Mouse (Mus musculus) MEL (cell line): Measurements from ENCODE around the gene Srgap3. TPM values are rescaled to one million over a fixed set of nuclear protein-coding genes. Genes with fewer than 3 reads are reported as not detected.

ENCODE experiments used
- DNase-seq: peaks from one replicate; pipeline ENCODE4 v3.0.0; 2011; ENCODE audit warnings: low read depth, low spot score
- H3K27ac ChIP-seq: 2 replicates; pipeline ENCODE4 v1.5.1; 2012; ENCODE audit warnings: low read depth, mild to moderate bottlenecking, control low read depth, low read length, moderate library complexity; ENCODE audit not compliant: control insufficient read depth
- H3K27me3 ChIP-seq, 2 experiments: fragments of 150-350 bp in 1 of 2; sonication (generic) in 1 of 2; 2 replicates each; pipeline ENCODE4 v1.6.1; 2012; ENCODE audit warnings: low read length in 2 of 2, mild to moderate bottlenecking in 2 of 2, improper control_type of control experiment in 1 of 2, moderate library complexity in 1 of 2; ENCODE audit not compliant: insufficient read depth in 2 of 2, control insufficient read depth in 1 of 2
- H3K36me3 ChIP-seq, 2 experiments: 2 replicates each; pipeline ENCODE4 v1.6.1; 2012 to 2014; ENCODE audit warnings: low read length in 2 of 2, improper control_type of control experiment in 1 of 2, inconsistent platforms in 1 of 2, mild to moderate bottlenecking in 1 of 2; ENCODE audit not compliant: insufficient read depth in 2 of 2, control insufficient read depth in 1 of 2
- H3K4me1 ChIP-seq, 2 experiments: fragments of 150-350 bp in 1 of 2; sonication (generic) in 1 of 2; 2 replicates each; pipeline ENCODE4 v1.6.1; 2012; ENCODE audit warnings: low read length in 2 of 2, improper control_type of control experiment in 1 of 2, mild to moderate bottlenecking in 1 of 2; ENCODE audit not compliant: insufficient read depth in 2 of 2, control insufficient read depth in 1 of 2
- H3K4me3 ChIP-seq, 2 experiments: fragments of 150-350 bp in 1 of 2; sonication (generic) in 1 of 2; 2 replicates each; pipeline ENCODE4 v1.5.1; 2012; ENCODE audit warnings: low read depth in 2 of 2, low read length in 2 of 2, mild to moderate bottlenecking in 2 of 2, moderate library complexity in 2 of 2, control low read depth in 1 of 2, improper control_type of control experiment in 1 of 2; ENCODE audit not compliant: control insufficient read depth in 1 of 2, insufficient read depth in 1 of 2
- H3K79me2 ChIP-seq: 2 replicates; pipeline ENCODE4 v1.6.1; 2012; ENCODE audit warnings: mild to moderate bottlenecking, low read length, moderate library complexity; ENCODE audit not compliant: control insufficient read depth, poor library complexity, insufficient read depth
- H3K9ac ChIP-seq: 2 replicates; pipeline ENCODE4 v1.6.1; 2012; ENCODE audit warnings: low read depth, mild to moderate bottlenecking, control low read depth, low read length, moderate library complexity; ENCODE audit not compliant: control insufficient read depth, poor library complexity, severe bottlenecking
- H3K9me3 ChIP-seq: fragments of 150-350 bp; sonication (generic); replicated peaks from 2 replicates; pipeline ENCODE4 v1.6.1; 2012; ENCODE audit warnings: mild to moderate bottlenecking, low read length, improper control_type of control experiment, moderate library complexity; ENCODE audit not compliant: insufficient read depth
- BHLHE40 ChIP-seq: IDR thresholded peaks from 2 replicates; pipeline ENCODE4 v1.6.1; 2012; ENCODE audit warnings: low read depth, mild to moderate bottlenecking, inconsistent platforms, low read length, improper control_type of control experiment, borderline replicate concordance
- CHD1 ChIP-seq: IDR thresholded peaks from 2 replicates; pipeline ENCODE4 v1.6.1; 2012; ENCODE audit warnings: low read depth, mild to moderate bottlenecking, inconsistent platforms, low read length, improper control_type of control experiment
- CHD2 ChIP-seq: IDR thresholded peaks from 2 replicates; pipeline ENCODE4 v1.6.1; 2011; ENCODE audit warnings: low read length, improper control_type of control experiment
- CTCF ChIP-seq, 3 experiments: IDR thresholded peaks in 2 of 3; conservative IDR thresholded peaks in 1 of 3; 2 replicates each; pipeline ENCODE4 v1.5.1; 2011 to 2012; ENCODE audit warnings: low read length in 3 of 3, low read depth in 2 of 3, mild to moderate bottlenecking in 2 of 3, improper control_type of control experiment in 1 of 3, inconsistent platforms in 1 of 3, mixed read lengths in 1 of 3, moderate library complexity in 1 of 3; ENCODE audit not compliant: control insufficient read depth in 1 of 3, insufficient read depth in 1 of 3, poor library complexity in 1 of 3, severe bottlenecking in 1 of 3
- E2F4 ChIP-seq: IDR thresholded peaks from 2 replicates; pipeline ENCODE4 v1.6.1; 2011; ENCODE audit warnings: low read depth, low read length, improper control_type of control experiment, borderline replicate concordance
- ELF1 ChIP-seq: IDR thresholded peaks from 2 replicates; pipeline ENCODE4 v1.6.1; 2014; ENCODE audit warnings: low read depth, mild to moderate bottlenecking, inconsistent platforms, low read length, improper control_type of control experiment, moderate library complexity
- EP300 ChIP-seq, 2 experiments: IDR thresholded peaks; 2 replicates each; pipeline ENCODE4 v1.6.1; 2011; ENCODE audit warnings: improper control_type of control experiment in 2 of 2, low read length in 2 of 2, low read depth in 1 of 2, mild to moderate bottlenecking in 1 of 2
- ETS1 ChIP-seq: IDR thresholded peaks from 2 replicates; pipeline ENCODE4 v1.6.1; 2012; ENCODE audit warnings: low read depth, mild to moderate bottlenecking, inconsistent platforms, low read length, improper control_type of control experiment, moderate library complexity
- GABPA ChIP-seq: IDR thresholded peaks from 2 replicates; pipeline ENCODE4 v1.6.1; 2012; ENCODE audit warnings: low read depth, mild to moderate bottlenecking, inconsistent platforms, low read length, improper control_type of control experiment, moderate library complexity
- GATA1 ChIP-seq: IDR thresholded peaks from 2 replicates; pipeline ENCODE4 v1.6.1; 2011; ENCODE audit warnings: low read depth, low read length, improper control_type of control experiment
- HCFC1 ChIP-seq: IDR thresholded peaks from 2 replicates; pipeline ENCODE4 v1.6.1; 2012; ENCODE audit warnings: low read depth, mild to moderate bottlenecking, inconsistent platforms, low read length, improper control_type of control experiment, moderate library complexity
- JUND ChIP-seq: IDR thresholded peaks from 2 replicates; pipeline ENCODE4 v1.6.1; 2011; ENCODE audit warnings: low read depth, mild to moderate bottlenecking, improper control_type of control experiment, low read length
- KAT2A ChIP-seq: conservative IDR thresholded peaks from 2 replicates; pipeline ENCODE4 v1.6.1; 2012; ENCODE audit warnings: low read depth, low read length, improper control_type of control experiment, inconsistent platforms
- MAFK ChIP-seq: IDR thresholded peaks from 2 replicates; pipeline ENCODE4 v1.6.1; 2011; ENCODE audit warnings: low read depth, mild to moderate bottlenecking, low read length, improper control_type of control experiment, borderline replicate concordance
- MAX ChIP-seq: IDR thresholded peaks from 2 replicates; pipeline ENCODE4 v1.6.1; 2011; ENCODE audit warnings: low read length, improper control_type of control experiment
- MAZ ChIP-seq: IDR thresholded peaks from 2 replicates; pipeline ENCODE4 v1.6.1; 2012; ENCODE audit warnings: low read depth, mild to moderate bottlenecking, inconsistent platforms, low read length, improper control_type of control experiment
- MEF2A ChIP-seq: IDR thresholded peaks from 2 replicates; pipeline ENCODE4 v1.6.1; 2014; ENCODE audit warnings: low read depth, mild to moderate bottlenecking, inconsistent platforms, low read length, improper control_type of control experiment; ENCODE audit not compliant: poor library complexity, insufficient replicate concordance, severe bottlenecking; ENCODE audit errors: extremely low read depth
- MXI1 ChIP-seq: IDR thresholded peaks from 2 replicates; pipeline ENCODE4 v1.6.1; 2011; ENCODE audit warnings: mild to moderate bottlenecking, low read depth, low read length, improper control_type of control experiment
- MYB ChIP-seq: IDR thresholded peaks from 2 replicates; pipeline ENCODE4 v1.6.1; 2011; ENCODE audit warnings: mild to moderate bottlenecking, low read depth, low read length, improper control_type of control experiment
- MYC ChIP-seq: IDR thresholded peaks from 2 replicates; pipeline ENCODE4 v1.6.1; 2011; ENCODE audit warnings: low read depth, mild to moderate bottlenecking, low read length, improper control_type of control experiment, moderate library complexity
- NELFE ChIP-seq: IDR thresholded peaks from 2 replicates; pipeline ENCODE4 v1.6.1; 2011; ENCODE audit warnings: low read depth, low read length, improper control_type of control experiment
- NRF1 ChIP-seq: IDR thresholded peaks from 2 replicates; pipeline ENCODE4 v1.6.1; 2014; ENCODE audit warnings: low read depth, mild to moderate bottlenecking, inconsistent platforms, low read length, improper control_type of control experiment, moderate library complexity; ENCODE audit not compliant: poor library complexity, insufficient read depth, severe bottlenecking
- POLR2A ChIP-seq, 2 experiments: IDR thresholded peaks; 2 replicates each; pipeline ENCODE4 v1.6.1; 2011 to 2012; ENCODE audit warnings: low read length in 2 of 2, mild to moderate bottlenecking in 2 of 2, control low read depth in 1 of 2, improper control_type of control experiment in 1 of 2, low read depth in 1 of 2, moderate library complexity in 1 of 2; ENCODE audit not compliant: control insufficient read depth in 1 of 2, insufficient read depth in 1 of 2, poor library complexity in 1 of 2
- POLR2AphosphoS2 ChIP-seq: IDR thresholded peaks from 2 replicates; pipeline ENCODE4 v1.6.1; 2011; ENCODE audit warnings: low read length, improper control_type of control experiment
- POLR2AphosphoS5 ChIP-seq: IDR thresholded peaks from 2 replicates; pipeline ENCODE4 v1.6.1; 2012; ENCODE audit warnings: low read depth, borderline replicate concordance, mild to moderate bottlenecking, inconsistent platforms, low read length, moderate library complexity, mixed read lengths
- RAD21 ChIP-seq: IDR thresholded peaks from 2 replicates; pipeline ENCODE4 v1.6.1; 2011; ENCODE audit warnings: mild to moderate bottlenecking, low read depth, low read length, improper control_type of control experiment
- RCOR1 ChIP-seq: IDR thresholded peaks from 2 replicates; pipeline ENCODE4 v1.6.1; 2012; ENCODE audit warnings: low read depth, mild to moderate bottlenecking, inconsistent platforms, low read length, improper control_type of control experiment
- SIN3A ChIP-seq: IDR thresholded peaks from 2 replicates; pipeline ENCODE4 v1.6.1; 2012; ENCODE audit warnings: low read length, improper control_type of control experiment, inconsistent platforms
- SMC3 ChIP-seq: IDR thresholded peaks from 2 replicates; pipeline ENCODE4 v1.6.1; 2011; ENCODE audit warnings: low read depth, low read length, improper control_type of control experiment
- TAL1 ChIP-seq: IDR thresholded peaks from 2 replicates; pipeline ENCODE4 v1.6.1; 2012; ENCODE audit warnings: mild to moderate bottlenecking, inconsistent platforms, low read length, moderate library complexity, mixed read lengths
- TBP ChIP-seq: IDR thresholded peaks from 2 replicates; pipeline ENCODE4 v1.8.0; 2011; ENCODE audit warnings: low read depth, low read length, improper control_type of control experiment
- TCF12 ChIP-seq: IDR thresholded peaks from 2 replicates; pipeline ENCODE4 v1.6.1; 2014; ENCODE audit warnings: low read depth, mild to moderate bottlenecking, inconsistent platforms, low read length, improper control_type of control experiment, moderate library complexity
- UBTF ChIP-seq: IDR thresholded peaks from 2 replicates; pipeline ENCODE4 v1.6.1; 2012; ENCODE audit warnings: low read depth, mild to moderate bottlenecking, inconsistent platforms, low read length, improper control_type of control experiment, moderate library complexity, borderline replicate concordance; ENCODE audit not compliant: insufficient read depth
- USF1 ChIP-seq: IDR thresholded peaks from 2 replicates; pipeline ENCODE4 v1.6.1; 2014; ENCODE audit warnings: low read depth, mild to moderate bottlenecking, inconsistent platforms, low read length, improper control_type of control experiment, moderate library complexity
- USF2 ChIP-seq, 2 experiments: IDR thresholded peaks; 2 replicates each; pipeline ENCODE4 v1.6.1; 2011 to 2012; ENCODE audit warnings: improper control_type of control experiment in 2 of 2, low read length in 2 of 2, borderline replicate concordance in 1 of 2, inconsistent platforms in 1 of 2, low read depth in 1 of 2, mild to moderate bottlenecking in 1 of 2; ENCODE audit not compliant: insufficient read depth in 1 of 2
- ZC3H11A ChIP-seq: IDR thresholded peaks from 2 replicates; pipeline ENCODE4 v1.6.1; 2012; ENCODE audit warnings: low read depth, mild to moderate bottlenecking, inconsistent platforms, low read length, improper control_type of control experiment
- ZMIZ1 ChIP-seq: IDR thresholded peaks from 2 replicates; pipeline ENCODE4 v1.6.1; 2012; ENCODE audit warnings: low read depth, mild to moderate bottlenecking, inconsistent platforms, low read length, improper control_type of control experiment, moderate library complexity
- ZNF384 ChIP-seq: IDR thresholded peaks from 2 replicates; pipeline ENCODE4 v1.6.1; 2012; ENCODE audit warnings: low read depth, mild to moderate bottlenecking, inconsistent platforms, low read length, improper control_type of control experiment
- polyA plus RNA-seq, 2 experiments: library from polyadenylated mRNA; stranded (reverse) in 1 of 2; unstranded in 1 of 2; fragments of >175 nt in 1 of 2; fragments of >200 nt in 1 of 2; gene quantifications; 2 replicates each; pipeline versions ENCODE4 v1.2.1 to v1.2.4; 2012; ENCODE audit warnings: low replicate concordance in 2 of 2, low read depth in 1 of 2; ENCODE audit not compliant: insufficient read length in 2 of 2, insufficient read depth in 1 of 2, missing spikeins in 1 of 2
- total RNA-seq: library from RNA; depleted of rRNA; stranded (reverse); fragments of 300-350 nt; gene quantifications from 2 replicates; pipeline ENCODE4 v1.2.3, GENCODE M21; 2012

Srgap3 gene
- total and polyA plus RNA-seq, 3 experiments: 0.31 to 0.75 TPM; not detected in 1

- Histone ChIP-seq H3K36me3 (peaks cover 6 to 22% of the 10 kb centered on the region in 2 experiments; a peak in 3 of 4 replicates), H3K79me2 (peaks cover 17% of the 10 kb centered on the region), H3K27ac (no peak overlapping the region), H3K27me3 (no peaks in the 10 kb centered on the region), H3K4me1 (peaks cover 0 to 11% of the 10 kb centered on the region in 2 experiments; a peak in 2 of 4 replicates), H3K9ac (no peak overlapping the region), H3K4me3 (no peak overlapping the region), H3K9me3 (no peaks in the 10 kb centered on the region)
- peak; percentile 37 for DNase-seq
- TF ChIP-seq ELF1 (no peak), ETS1 (peak; percentile 85), POLR2AphosphoS2 (no peak), RCOR1 (peak; percentile 94), TCF12 (peak; percentile 44; the same call in 1 of the 2 replicates), BHLHE40 (0 out of 2 replicates have a peak, but pooled peaks have one; percentile 51), E2F4 (no peak), HCFC1 (no peak), SIN3A (peak; percentile 62), TBP (no peak), POLR2A (IDR thresholded peaks at IDR 0.05; ENCODE audit: control insufficient read depth in 1 of 2, insufficient read depth in 1 of 2, low read depth in 1 of 2, low read length in 2 of 2, poor library complexity in 1 of 2) (no peak), ZC3H11A (no peak), USF1 (no peak), EP300 (IDR thresholded peaks at IDR 0.05; ENCODE audit: low read depth in 1 of 2, low read length in 2 of 2) (peak; percentile 67 to 68), MAFK (0 out of 2 replicates have a peak, but pooled peaks have one; percentile 44), ZMIZ1 (no peak), GABPA (no peak), SMC3 (no peak), JUND (no peak), MEF2A (no peak), GATA1 (peak; percentile 85), MAX (no peak), MYC (no peak), NELFE (no peak), MAZ (no peak), POLR2AphosphoS5 (no peak), TAL1 (no peak), UBTF (no peak), KAT2A (no peak), NRF1 (no peak), MXI1 (peak; percentile 40; the same call in 1 of the 2 replicates), CHD1 (no peak), RAD21 (no peak), USF2 (IDR thresholded peaks at IDR 0.05; ENCODE audit: borderline replicate concordance in 1 of 2, insufficient read depth in 1 of 2, low read depth in 1 of 2, low read length in 2 of 2) (no peak), CTCF (IDR thresholded peaks at IDR 0.05 in 2 of 3, conservative IDR thresholded peaks at IDR 0.05 in 1 of 3; ENCODE audit: control insufficient read depth in 1 of 3, insufficient read depth in 1 of 3, low read depth in 2 of 3, low read length in 3 of 3, poor library complexity in 1 of 3, severe bottlenecking in 1 of 3) (no peak), ZNF384 (no peak), MYB (no peak), CHD2 (no peak)
Measured at GRCm38 (mm10) chr6:112691523-112691922, 255.5 kb downstream of the Srgap3 start.
